Mouse (Mus musculus) intestine, postnatal 0 days (tissue): ENCODE data around the gene Ehd4. TPM values are rescaled to one million over a fixed set of nuclear protein-coding genes. Genes with fewer than 3 reads are reported as not detected.

Source experiments
- ATAC-seq: fragments of 200-750 bp; cut with Nextera tagmentation; 2 replicates; pipeline ENCODE4 v1.8.0; 2017; ENCODE audit warnings: mild to moderate bottlenecking, moderate TSS enrichment, moderate library complexity
- H3K27ac ChIP-seq: fragments of 300-500 bp; sonication (generic); 2 replicates; pipeline ENCODE4 v1.5.1; 2014; ENCODE audit warnings: mild to moderate bottlenecking, low read depth, low read length, moderate library complexity
- H3K27me3 ChIP-seq: fragments of 300-500 bp; sonication (generic); replicated peaks from 2 replicates; pipeline ENCODE4 v1.6.1; 2014; ENCODE audit warnings: low read length, mixed read lengths; ENCODE audit not compliant: control insufficient read depth, insufficient read depth
- H3K36me3 ChIP-seq: fragments of 300-500 bp; sonication (generic); 2 replicates; pipeline ENCODE4 v1.6.1; 2014; ENCODE audit warnings: mild to moderate bottlenecking, moderate library complexity; ENCODE audit not compliant: control insufficient read depth, insufficient read depth
- H3K4me1 ChIP-seq: fragments of 300-500 bp; sonication (generic); replicated peaks from 2 replicates; pipeline ENCODE4 v1.6.1; 2014; ENCODE audit warnings: antibody characterized with exemption, low read length, mixed read lengths; ENCODE audit not compliant: control insufficient read depth, insufficient read depth
- H3K4me2 ChIP-seq: fragments of 300-500 bp; sonication (generic); replicated peaks from 2 replicates; pipeline ENCODE4 v1.6.1; 2014; ENCODE audit warnings: low read depth, mild to moderate bottlenecking, moderate library complexity
- H3K4me3 ChIP-seq: fragments of 300-500 bp; sonication (generic); 2 replicates; pipeline ENCODE4 v1.5.1; 2014; ENCODE audit warnings: low read depth, low read length
- H3K9ac ChIP-seq: fragments of 300-500 bp; sonication (generic); 2 replicates; pipeline ENCODE4 v1.6.1; 2014; ENCODE audit warnings: mild to moderate bottlenecking, low read depth, low read length
- H3K9me3 ChIP-seq: fragments of 300-500 bp; sonication (generic); 2 replicates; pipeline ENCODE4 v1.6.1; 2016; ENCODE audit warnings: mixed run types; ENCODE audit not compliant: control insufficient read depth
- CTCF ChIP-seq: sonication (generic); IDR thresholded peaks from 2 replicates; pipeline ENCODE4 v1.5.1; 2016; ENCODE audit warnings: low read depth, mild to moderate bottlenecking, control low read depth, antibody characterized with exemption, moderate library complexity
- WGBS: fragments of 180-500 bp; shearing (Covaris S2); extraction: QIAGEN DNeasy Blood & Tissue Kit; methylation state at CpG from one replicate; pipeline ENCODE4 v1.1.7; 2014; 5-methylcytosine and 5-hydroxymethylcytosine counted together
- polyA plus RNA-seq: library from polyadenylated mRNA; unstranded; fragments of >200 nt; fragmentation: Nextera tagmentation; extraction: Ambion mirVana; gene quantifications from 2 replicates; pipeline ENCODE4 v1.2.1, GENCODE M21; 2015

The Ehd4 gene
- polyA plus RNA-seq, 1 experiment from 2014 or later = 70.0 TPM

GRCm38 (mm10) chr2:120124096-120124495, 30.3 kb downstream of the Ehd4 start:
- WGBS = 74% methylated on average over 1 of the region's 1 CpGs
- no peak overlapping the region for H3K4me2 ChIP-seq
- H3K9me3 ChIP-seq = no peaks in the 10 kb centered on the region
- no peaks in the 10 kb centered on the region for H3K27me3 ChIP-seq
- ATAC-seq = no peak
- no peak overlapping the region for H3K27ac ChIP-seq
- peaks cover 13% of the 10 kb centered on the region for H3K36me3 ChIP-seq
- no peak overlapping the region for H3K4me3 ChIP-seq
- H3K4me1 ChIP-seq = 0 out of 2 replicates have a peak, but pooled peaks cover 4% of the 10 kb centered on the region
- no peak overlapping the region for H3K9ac ChIP-seq
- no peak for TF ChIP-seq CTCF

GRCm38 (mm10) chr2:120122983-120123382, 31.4 kb downstream of the Ehd4 start:
- H3K27me3 ChIP-seq = no peaks in the 10 kb centered on the region
- TF ChIP-seq CTCF = no peak
- H3K9ac ChIP-seq = no peak overlapping the region
- H3K4me3 ChIP-seq = no peak overlapping the region
- H3K9me3 ChIP-seq = no peaks in the 10 kb centered on the region
- no peaks in the 10 kb centered on the region for H3K4me1 ChIP-seq
- 77% methylated on average over 6 of the region's 6 CpGs for WGBS
- no peak overlapping the region for H3K4me2 ChIP-seq
- H3K36me3 ChIP-seq = peaks cover 13% of the 10 kb centered on the region
- ATAC-seq = no peak
- no peak overlapping the region for H3K27ac ChIP-seq

GRCm38 (mm10) chr2:120117346-120117745, 37.1 kb downstream of the Ehd4 start:
- H3K4me1 ChIP-seq = no peaks in the 10 kb centered on the region
- 78% methylated on average over 6 of the region's 6 CpGs for WGBS
- H3K27me3 ChIP-seq = no peaks in the 10 kb centered on the region
- H3K9ac ChIP-seq = no peak overlapping the region
- H3K36me3 ChIP-seq = no peaks in the 10 kb centered on the region; the same call in 1 of the 2 replicates
- ATAC-seq = no peak
- no peak overlapping the region for H3K4me3 ChIP-seq
- H3K9me3 ChIP-seq = no peaks in the 10 kb centered on the region
- no peak overlapping the region for H3K27ac ChIP-seq
- TF ChIP-seq CTCF = no peak
- H3K4me2 ChIP-seq = no peak overlapping the region

- Histone ChIP-seq H3K27me3 (no peaks in the 10 kb centered on the region), H3K36me3 (no peaks in the 10 kb centered on the region; the same call in 1 of the 2 replicates), H3K27ac (no peak overlapping the region), H3K9ac (no peak overlapping the region), H3K4me2 (no peak overlapping the region), H3K4me3 (no peak overlapping the region), H3K9me3 (no peaks in the 10 kb centered on the region), H3K4me1 (no peaks in the 10 kb centered on the region)
- ATAC-seq = no peak
- 78% methylated on average over 1 of the region's 1 CpGs for WGBS
- TF ChIP-seq CTCF = no peak
Observed at GRCm38 (mm10) chr2:120116362-120116761, 38.0 kb downstream of the Ehd4 start.

DNA sequence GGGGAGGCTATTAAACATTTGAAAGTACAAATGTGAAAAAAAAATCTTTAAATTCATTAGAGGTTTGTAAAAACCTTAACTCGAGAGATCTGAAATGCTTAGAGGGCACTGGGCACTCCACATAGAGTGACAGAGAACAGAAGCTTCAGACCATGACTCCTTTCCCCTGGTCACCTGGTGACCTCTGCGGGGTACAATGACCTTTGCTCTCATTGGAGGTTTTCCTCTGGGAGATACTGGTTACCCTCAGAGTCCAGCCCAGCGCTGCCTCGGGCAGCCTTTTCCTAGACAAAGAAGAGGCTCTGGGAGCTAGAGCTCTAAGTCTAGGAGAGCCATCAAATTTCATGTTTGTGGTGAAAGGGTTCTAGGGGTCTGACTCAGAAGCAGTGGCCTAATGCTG, 39.4 kb downstream of the Ehd4 start:
- H3K9ac ChIP-seq = no peak overlapping the region
- no peaks in the 10 kb centered on the region for H3K9me3 ChIP-seq
- TF ChIP-seq CTCF = no peak
- no peaks in the 10 kb centered on the region for H3K4me1 ChIP-seq
- H3K36me3 ChIP-seq = no peaks in the 10 kb centered on the region; the same call in 1 of the 2 replicates
- H3K27me3 ChIP-seq = no peaks in the 10 kb centered on the region
- no peak for ATAC-seq
- no peak overlapping the region for H3K27ac ChIP-seq
- H3K4me3 ChIP-seq = no peak overlapping the region
- H3K4me2 ChIP-seq = no peak overlapping the region
- WGBS = 66% methylated on average over 4 of the region's 4 CpGs

GRCm38 (mm10) chr2:120113963-120114362, 40.4 kb downstream of the Ehd4 start:
- ATAC-seq = no peak
- no peaks in the 10 kb centered on the region; the same call in 1 of the 2 replicates for H3K36me3 ChIP-seq
- no peak for TF ChIP-seq CTCF
- no peaks in the 10 kb centered on the region for H3K4me1 ChIP-seq
- no peak overlapping the region for H3K4me3 ChIP-seq
- H3K9me3 ChIP-seq = no peaks in the 10 kb centered on the region
- no peak overlapping the region for H3K9ac ChIP-seq
- no peak overlapping the region for H3K4me2 ChIP-seq
- no peaks in the 10 kb centered on the region for H3K27me3 ChIP-seq
- 82% methylated on average over 3 of the region's 3 CpGs for WGBS
- H3K27ac ChIP-seq = no peak overlapping the region

- H3K27me3 ChIP-seq = no peaks in the 10 kb centered on the region
- ATAC-seq = no peak
- WGBS = 66% methylated on average over 6 of the region's 6 CpGs
- no peaks in the 10 kb centered on the region for H3K9me3 ChIP-seq
- no peak overlapping the region for H3K27ac ChIP-seq
- no peak overlapping the region for H3K4me2 ChIP-seq
- no peak overlapping the region for H3K4me3 ChIP-seq
- no peak overlapping the region for H3K9ac ChIP-seq
- H3K36me3 ChIP-seq = no peaks in the 10 kb centered on the region; the same call in 1 of the 2 replicates
- no peaks in the 10 kb centered on the region for H3K4me1 ChIP-seq
- no peak for TF ChIP-seq CTCF
Observed at GRCm38 (mm10) chr2:120113476-120113875, 40.9 kb downstream of the Ehd4 start.
